Mouse (Mus musculus) gastrocnemius, adult 18-20 months (tissue): ENCODE results near the gene Adgrl2. TPM values are rescaled to one million over a fixed set of nuclear protein-coding genes. Genes with fewer than 3 reads are reported as not detected.

ENCODE experiments used
- DNase-seq: peaks from one replicate; pipeline ENCODE4 v3.0.0; 2021; ENCODE audit warnings: low spot score
- long read RNA-seq, 2 experiments: library from polyadenylated mRNA; stranded (forward); transcript quantifications; one replicate each; pipeline ENCODE4 v2.0.0; 2021
- total RNA-seq, 2 experiments: library from RNA; stranded (reverse); gene quantifications; 2 replicates each; pipeline ENCODE4 v1.2.3; 2021

The Adgrl2 gene
- total RNA-seq = 10 to 100 TPM in 1 of 2 experiments, 1 to 10 TPM in 1; 7.9 to 10.2 TPM
- long read RNA-seq, experiment 1, partial matches to known transcripts = 0 of 2 reads
- long read RNA-seq, experiment 1, other reads (novel, unspliced or antisense) = 2 of 2 reads
- long read RNA-seq, experiment 2, full-length matches to known transcripts = 1 of 6 reads
- long read RNA-seq, experiment 2, partial matches to known transcripts = 0 of 6 reads
- long read RNA-seq, experiment 2, other reads (novel, unspliced or antisense) = 5 of 6 reads

DNA sequence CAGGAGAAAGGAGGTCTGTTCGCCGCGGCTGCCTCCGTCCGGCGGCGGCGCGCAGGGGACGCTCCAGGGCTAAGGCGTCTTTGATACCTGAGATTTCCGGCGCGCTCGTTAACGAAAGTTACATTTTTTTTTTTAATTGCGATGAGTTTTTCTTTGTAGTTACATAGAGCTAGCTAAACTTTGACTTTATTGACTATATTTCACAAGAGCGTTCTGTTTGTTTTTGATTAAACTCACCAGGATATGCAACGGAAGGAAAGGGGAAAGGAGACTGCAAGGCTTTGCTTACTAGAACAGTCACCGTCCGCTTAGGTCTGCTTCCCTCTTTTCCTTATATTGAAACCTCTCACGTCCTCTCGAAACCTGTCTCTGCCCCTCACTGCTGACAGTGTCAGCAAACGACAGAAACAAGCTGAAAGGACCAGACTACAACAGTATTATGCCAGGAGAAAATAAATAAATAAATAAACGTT is at the start of gene Adgrl2:
Adgrl2 (minus strand) TSS at position 25 of the 473 bp plus-strand sequence.
- no peak for DNase-seq

DNA sequence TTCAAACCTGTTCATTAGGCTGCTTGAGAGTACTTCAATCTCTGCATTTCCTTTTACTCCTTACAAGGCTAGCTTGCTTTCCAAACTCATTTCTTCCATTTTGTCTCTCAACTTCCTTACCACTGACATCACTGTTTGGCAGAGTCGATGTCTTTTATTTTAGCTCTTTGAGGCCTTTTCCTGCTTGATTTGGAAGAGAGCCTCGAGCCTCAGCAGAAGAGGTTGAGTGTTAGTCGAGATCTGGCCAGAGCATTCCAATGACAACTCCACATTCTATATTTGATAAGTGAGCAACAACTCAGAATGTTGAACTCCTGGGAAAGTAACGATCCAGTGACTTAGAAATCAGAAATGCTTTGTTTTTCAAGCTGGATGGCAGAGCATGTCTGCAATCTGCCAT is 48.4 kb upstream of the Adgrl2 start:
- DNase-seq = no peak

DNA sequence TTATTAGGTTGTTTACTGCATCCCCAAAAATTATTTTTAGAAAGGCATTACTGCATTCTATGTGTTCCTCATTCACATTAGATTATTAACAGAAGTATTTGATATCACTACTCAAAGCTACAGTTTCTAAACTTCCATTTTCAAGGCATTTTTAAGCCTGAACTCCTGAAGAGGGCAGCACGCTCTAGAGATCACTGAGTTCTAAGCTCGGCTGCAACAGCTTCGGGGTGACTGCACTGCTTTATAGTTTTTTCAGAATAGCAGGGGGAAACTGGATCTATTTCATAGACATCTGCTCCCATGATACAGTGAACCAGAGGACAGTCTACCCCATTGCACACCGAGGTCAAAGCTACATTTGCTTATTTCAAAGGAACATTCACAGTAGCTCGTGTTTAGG is 29.6 kb upstream of the Adgrl2 start:
- no peak for DNase-seq

DNA sequence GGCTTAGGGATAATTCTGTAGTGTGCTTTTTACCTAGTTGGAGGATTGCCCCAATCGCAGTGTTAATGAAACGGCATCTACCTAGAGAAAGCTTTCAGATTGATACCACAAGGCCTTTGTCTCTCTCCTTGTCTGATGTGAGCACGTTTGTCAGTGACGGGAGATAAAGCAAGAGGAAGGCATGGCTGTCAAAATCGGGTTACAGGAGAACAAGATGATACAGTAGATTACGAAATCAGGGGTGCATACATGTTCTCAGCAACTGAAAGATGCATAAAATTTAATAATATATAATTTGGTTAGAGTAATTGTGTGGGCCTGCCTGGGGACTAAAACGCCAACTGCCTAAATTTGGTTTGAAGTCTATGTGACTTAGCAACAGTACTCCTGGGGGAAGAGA is 19.0 kb upstream of the Adgrl2 start:
- no peak for DNase-seq

DNA sequence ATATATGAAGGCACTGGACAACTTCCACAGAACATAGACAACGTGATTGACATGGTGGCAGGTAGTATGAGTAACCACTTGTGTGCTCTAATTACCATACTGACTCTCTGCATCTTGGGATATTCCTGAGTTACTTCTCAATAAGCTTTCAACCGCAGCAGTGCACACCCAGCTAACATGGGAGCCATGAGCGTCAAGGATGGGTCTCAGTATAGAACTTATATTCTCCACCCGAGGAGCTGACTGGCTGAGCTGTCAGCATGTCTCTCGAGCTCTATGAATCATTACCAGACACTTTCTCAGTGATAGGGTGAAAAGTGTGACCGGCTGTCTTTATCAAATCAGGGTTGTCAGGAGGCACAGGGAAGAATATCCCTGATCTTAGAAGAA is 18.3 kb upstream of the Adgrl2 start:
- no peak for DNase-seq

DNA sequence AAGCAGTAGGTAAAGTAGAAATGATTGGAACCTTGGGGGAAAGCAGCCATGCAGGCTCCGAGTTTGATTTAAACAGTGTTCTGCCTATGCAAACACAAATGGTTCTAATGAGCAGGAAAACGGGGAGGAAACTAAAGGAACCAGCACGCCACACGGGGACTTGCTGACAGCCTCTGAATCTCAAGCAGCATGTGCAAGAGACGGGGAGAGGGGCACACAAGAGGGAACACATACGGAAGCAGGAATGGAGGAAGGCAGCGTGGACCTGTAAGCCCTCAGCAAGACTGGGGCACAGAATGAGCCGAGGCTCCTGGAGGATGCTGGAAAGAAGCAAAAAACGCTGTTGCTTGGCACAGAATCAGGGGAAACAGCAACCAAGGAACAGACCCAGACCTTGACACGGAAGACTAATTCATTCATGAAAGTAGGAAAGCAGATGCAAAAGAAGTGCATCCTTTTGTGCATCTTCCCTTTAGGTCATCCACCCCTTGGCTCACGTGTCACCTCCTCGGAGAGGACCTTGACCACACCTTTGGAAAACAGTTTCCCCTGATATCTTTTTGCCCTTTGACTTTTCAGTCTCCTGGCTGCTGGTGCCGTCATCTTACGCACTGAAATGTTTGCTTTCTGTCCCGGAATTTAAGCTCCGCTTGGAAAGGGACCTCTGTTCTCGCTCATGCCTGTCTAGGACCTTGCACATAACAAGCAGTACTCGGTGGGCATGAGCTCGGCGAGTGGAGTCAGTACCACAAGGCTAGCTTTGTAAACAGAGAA is 17.7 kb upstream of the Adgrl2 start:
- DNase-seq = no peak

DNA sequence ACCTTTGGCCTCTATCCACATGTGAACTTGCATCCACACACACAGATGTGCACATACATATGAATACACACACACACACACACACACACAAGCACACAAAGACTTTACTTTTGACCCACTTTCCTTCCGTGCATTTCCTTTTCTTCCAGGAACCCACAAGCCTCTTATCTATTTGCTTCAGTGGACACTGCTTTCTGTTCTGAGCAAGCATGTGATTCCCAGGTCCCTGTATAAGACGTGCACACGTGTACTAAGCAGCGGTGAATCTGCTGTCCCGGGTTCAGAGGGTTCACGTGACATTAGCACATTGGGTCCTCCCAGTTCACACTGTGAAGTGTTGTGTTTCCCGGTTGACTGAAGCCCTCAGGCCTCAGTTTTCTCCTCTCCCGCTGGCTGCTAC is 11.0 kb upstream of the Adgrl2 start:
- no peak for DNase-seq

DNA sequence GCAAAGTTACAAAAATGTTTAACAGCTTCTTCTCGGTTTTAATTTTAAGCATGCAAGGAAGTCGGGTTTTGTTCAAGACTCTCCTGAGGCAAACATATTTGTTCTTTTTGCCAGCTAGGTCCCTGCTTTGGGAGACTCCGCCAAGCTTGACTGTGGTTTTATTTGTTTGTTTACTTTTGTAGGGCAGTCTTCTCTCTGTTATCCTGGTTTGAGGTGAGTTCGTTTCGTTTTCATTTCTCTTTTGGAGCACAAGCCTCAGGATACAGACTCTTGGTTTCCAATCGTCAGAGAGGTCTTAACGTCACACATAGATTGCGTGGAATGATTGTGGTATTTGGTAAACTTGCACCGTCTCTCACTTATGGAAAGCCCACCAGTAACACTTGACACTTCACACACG is 8.3 kb upstream of the Adgrl2 start:
- no peak for DNase-seq

DNA sequence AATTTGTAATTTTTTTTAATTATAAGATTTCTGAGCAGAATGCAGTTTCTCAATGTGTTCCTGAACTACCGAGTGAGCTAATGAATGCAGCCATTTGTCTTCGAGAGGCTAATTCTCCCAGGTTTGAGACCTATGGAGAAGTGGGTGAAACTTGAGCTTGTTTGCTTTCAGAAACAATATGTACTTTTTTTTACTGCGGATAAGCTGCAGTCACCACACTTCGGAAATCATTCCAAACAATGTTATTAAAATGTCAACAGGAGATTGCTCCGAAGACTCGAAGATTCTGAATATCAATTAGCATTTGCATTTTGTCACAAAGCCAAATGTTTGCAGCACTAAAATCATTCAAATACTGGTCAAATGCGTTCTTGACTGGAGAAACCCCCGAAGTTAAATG is 701 bp upstream of the Adgrl2 start:
- no peak for DNase-seq

DNA sequence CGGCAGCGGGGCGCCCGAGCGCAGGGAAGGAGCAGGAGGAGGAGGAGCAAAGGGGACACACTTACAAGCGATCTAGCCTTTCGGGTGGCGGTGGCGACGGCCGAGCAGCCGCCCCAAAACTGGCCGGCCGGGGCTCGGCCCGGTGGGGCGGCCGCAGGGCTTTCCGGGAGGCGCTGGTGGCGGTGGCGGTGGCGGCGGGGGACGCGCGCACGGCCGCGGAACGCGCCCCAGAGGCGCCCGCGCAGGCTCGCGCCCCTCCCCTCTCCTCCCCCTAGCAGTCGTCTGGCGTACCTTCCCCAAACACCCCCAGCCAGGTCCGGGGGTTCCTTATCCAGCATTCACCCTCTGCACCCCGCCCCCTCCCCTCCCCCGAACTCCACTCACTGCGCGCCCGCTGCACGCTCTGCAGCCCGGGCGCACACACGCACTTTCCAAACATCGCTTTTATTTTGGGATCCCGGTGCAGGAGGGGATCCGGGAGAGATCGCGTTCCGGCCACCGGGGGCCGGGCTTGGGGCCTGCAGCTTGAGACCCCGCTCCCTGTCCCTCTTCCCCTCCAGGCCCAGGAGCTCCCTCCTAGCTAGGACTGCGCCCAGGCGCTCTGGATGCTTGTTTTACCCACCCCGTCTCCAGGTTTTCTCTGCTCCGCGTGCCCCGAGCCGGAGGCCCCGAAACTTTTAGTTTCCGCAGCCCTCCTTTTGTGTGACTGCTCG is 381 bp downstream of the Adgrl2 start:
- DNase-seq = peak; percentile 32

DNA sequence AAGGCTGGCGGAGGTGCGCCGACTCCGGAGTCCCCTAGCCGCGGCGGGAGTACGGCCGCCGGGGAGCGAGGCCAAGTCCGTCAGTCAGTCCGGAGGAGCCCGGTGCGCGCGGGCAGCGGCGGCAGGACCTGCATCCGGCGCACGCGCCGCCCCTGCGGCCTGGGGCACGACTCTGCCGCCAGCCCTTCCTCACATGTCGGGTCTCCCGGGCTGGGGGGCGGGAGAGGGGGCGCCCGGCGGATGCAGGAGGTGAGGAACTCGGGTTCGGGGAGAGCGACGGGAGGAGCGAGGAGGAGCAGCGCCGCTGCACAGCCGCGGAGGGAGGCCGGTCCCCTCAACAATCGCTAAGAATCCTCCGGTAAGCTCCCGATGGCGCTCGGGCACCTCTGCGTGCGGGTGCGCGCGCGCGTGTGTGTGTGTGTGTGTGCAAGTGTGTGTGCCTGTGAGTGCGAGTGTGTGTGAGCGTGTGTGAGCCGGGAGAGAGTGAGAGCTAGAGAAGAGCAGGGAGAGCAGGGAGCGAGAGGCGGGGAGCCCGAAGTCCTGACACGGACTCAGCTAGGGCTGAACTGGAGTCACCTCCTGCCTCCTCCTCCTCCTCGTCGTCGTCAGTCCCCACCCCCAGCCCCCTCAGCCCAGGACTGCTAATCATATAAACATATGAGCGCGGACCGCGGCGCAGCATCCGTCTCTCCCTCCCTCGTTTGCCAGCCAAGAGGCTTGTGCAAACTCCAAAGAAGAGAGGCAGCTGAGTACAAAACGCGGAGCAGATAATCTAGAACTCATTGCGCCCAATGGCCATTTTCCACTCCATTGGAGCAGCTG is 1.1 kb downstream of the Adgrl2 start:
- peak; percentile 72 for DNase-seq

DNA sequence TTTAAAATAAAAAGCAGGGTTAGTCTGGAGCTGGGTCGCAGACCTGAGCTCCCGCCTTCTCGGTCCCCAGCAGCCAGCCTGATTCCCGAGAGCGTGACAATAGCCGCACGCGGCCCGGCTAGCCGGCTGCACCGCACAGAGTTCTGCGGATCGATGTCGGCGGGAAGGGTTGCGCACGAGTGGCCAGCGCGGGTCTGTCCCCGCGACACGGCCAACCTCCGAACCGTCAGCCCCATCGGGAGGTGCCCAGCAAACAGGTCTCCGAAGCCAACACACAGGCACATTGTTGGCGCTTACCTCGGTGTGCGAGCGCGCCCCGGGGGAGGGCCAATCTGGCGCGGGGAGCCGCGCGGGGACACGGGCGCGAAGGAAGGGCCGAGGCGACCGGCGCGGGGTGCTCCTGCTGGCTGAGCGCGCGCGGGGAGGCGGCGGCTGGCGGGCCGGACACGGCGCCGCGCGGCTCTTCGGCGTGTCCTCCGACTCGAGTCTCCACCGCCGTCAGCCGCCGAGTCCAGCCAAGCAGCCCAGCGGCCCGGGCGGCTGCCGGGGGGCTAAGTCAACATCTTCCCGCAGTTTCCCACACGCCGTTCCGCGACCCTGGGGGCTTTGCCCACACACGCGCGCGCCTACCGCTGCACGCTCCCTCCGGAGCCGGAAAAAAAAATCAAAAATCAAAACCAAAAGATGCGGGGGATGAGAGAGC is 1.9 kb downstream of the Adgrl2 start:
- no peak for DNase-seq

DNA sequence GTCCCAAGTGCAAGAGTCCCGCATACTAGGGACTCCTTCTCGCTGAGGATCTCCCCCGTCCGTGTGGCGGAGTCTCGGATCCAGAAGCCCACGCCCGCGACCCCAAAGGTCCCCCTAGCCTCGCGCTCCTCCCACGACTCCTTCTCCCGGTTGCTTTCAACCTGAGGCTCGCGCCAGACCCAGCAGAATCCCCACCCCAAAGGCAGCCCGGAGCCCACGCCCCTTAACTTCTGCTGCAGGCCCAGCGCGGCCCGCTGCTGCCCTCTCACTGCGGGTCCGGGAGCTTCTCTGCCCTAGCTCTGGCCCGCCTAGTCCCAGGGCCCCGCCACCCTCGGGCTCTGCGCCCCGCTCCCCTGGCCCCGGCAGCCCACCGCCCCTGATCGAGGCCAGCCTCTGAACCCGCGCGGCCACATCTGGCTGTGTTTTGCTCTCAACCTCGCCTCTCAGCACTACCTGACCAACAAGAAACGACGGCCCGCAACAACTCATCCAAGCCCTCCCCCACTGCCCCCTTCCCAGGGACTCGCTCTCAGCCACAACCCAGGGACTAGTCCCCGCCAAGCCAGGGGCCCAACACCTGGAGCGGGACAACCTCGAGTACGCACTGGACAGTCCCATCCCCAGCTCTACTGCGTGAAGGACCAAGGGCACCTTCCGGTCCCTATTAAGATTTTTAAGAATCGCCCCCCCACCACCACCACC is 2.6 kb downstream of the Adgrl2 start:
- peak; percentile 65 for DNase-seq

DNA sequence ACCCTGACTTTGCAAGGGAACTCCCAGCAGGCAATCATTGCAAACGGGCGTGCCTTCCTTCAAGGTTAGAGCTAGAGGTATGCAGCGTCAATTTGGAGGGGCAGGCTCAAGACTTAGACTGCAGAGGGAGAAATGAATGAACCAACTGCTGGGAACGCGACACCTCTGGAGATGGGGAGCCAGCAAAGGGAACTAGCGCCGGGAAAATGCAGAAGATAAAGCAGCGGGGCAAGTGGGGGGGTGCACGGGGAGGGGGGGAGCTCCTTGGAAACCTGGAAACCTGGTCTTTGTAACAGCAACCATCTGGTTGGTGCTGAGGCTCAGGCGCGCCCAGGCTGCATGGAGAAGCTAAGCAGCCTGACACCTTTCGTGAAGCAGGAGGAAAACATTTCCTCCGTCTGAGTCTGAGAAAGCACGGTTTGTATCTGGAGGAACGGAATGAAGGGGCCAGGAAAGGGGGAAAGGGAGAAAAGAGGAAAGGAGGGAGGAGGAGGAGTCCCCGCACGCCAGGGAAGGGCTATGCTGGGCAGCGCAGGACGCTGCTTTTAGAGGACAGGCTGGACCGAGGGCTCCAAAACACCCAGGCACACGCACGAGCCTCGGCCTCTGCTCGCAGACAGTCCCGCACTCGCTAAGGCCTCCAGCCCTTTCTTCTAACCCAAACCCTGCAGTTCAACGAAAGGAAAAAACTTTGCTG is 3.3 kb downstream of the Adgrl2 start:
- no peak for DNase-seq

DNA sequence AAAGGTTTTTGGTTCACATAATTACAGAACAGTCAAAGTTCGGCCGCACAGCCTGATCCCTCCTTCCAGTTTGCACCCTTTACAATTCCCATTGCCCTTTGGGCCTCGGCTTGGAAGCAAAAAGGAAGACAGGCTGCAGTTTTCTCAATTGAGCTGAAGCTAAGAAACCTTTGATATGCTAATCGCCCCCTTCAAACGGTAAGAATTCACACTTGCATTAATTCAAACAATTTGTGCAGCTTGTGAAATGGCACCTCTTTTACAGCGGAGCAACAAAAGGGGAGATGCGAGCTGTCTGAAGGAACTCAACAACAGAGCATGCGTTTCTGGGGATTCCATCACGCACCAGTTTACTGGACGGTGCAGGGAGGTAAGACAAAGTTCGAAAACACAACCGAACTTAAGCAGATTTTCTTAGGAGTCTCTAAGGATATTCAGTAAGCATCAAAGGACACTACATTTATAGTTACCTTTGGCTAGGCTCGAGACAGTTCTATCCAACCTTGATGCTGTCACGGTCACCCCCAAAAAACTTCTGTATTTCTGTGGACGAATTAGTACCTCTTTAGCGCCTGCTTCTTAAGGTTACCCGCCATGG is 4.0 kb downstream of the Adgrl2 start:
- DNase-seq = no peak

DNA sequence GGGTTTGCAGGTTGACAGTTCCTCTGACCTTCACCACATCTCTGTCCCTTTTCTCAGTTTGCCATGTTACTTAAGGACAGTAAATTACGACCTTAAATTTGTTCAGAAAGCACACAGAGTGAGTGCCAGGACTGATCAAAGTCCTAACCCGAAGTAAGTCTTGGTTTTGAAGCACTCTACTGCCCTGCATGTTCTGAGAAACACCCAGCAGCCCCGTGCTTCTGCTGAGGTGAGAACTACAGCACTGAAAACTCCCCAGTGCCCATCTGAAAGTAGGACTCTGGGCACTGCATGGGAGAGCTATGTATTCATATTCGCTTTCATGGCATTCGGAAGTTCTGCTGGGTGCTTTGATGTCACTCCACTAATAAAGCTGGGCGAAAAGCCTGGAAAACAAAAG is 6.0 kb downstream of the Adgrl2 start:
- no peak for DNase-seq

DNA sequence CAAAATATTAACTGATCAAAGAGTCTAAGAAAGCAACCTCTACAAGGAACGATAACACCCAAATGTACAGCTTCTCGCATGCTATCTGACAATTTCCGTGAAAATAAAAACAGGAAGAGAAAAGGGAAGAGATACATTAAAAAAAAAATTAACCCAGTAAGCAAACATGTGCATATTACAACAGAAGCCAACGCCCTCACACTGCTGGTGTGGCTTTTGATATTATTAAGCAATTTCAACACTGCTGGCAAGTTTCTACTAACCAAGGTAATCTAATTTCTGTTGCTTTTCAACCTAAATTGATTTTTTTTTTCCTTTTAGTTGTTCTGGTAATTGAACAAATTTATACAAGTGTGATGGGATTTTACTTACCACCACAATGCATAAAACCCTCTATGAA is 8.0 kb downstream of the Adgrl2 start:
- DNase-seq = no peak

DNA sequence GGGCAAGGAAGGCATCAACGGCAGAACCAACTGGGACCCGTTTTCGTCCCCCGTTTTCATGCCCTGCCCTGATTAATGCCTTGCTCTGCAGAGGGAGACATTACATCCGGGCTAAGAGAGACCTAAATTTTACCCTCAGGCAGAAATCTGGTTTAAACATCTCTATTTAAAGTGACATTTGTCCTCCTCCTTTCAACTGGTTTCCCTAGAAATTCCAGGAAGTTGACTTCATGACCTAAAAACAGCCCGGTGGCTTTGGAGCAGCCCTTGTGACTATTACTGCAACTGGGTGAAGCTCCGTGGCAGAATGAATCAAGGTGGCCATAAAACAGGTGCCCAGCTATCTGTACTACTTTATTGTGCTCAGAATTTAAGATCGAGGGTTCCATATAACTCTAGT is 8.6 kb downstream of the Adgrl2 start:
- no peak for DNase-seq

DNA sequence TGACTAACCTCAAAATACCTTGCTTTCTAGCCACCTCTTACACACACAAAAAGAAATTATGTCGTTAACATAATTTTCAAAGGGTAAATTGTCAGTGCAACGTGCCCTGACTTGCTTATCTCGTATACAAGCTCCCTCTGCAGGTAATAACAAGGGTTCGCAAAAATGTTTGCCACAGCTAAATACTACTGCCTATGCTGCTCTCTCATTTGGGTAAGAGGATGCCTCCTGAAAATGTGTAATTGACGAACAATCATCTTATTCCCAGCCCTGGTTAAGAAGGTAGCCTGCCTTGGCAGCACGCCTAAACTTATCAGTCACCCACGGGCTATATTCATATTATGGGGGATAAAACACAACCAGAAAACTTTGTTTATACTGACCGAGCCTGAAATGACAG is 11.8 kb downstream of the Adgrl2 start:
- DNase-seq = no peak
